Mouse (Mus musculus): ENCODE measurements around the gene Lpp.

Lpp gene

GRCm38 (mm10) chr16:24434026-24434425, 40.7 kb downstream of the Lpp start:
- ATAC-seq (ENCODE audit: insufficient number of reproducible peaks, low FRiP score, low TSS enrichment) = 0 out of 2 replicates have a peak, but pooled peaks have one; percentile 3

DNA sequence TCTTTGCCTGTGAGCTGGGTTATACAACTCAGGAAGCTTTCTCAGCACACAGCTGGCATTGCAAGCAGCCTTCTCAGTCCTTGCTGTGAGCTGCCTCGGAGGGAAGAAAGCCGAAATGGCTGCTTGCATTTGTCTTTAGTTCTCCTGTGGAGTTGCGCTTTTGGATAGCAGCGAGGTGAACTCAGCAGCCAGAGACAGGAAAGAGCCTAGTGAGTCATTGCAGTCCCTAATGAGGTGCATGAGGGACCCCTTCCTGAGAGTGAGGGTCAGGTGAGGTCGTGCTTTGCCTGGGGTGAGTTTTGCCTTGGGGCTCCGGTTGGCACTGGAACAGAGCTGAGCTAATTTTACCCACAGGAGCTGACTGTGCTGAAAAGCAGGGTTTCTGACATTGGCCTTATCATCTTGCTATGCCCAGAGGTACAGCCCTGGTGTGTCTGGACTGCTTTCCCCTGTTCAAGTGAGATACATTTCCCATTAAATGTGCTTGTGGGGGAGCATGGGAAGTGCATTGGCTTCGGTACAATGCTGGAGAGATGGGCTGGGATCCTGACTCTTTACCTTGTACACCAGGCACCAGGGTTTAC, 41.3 kb downstream of the Lpp start:
- peak; percentile 37 for ATAC-seq (ENCODE audit: insufficient number of reproducible peaks, low FRiP score, low TSS enrichment)

DNA sequence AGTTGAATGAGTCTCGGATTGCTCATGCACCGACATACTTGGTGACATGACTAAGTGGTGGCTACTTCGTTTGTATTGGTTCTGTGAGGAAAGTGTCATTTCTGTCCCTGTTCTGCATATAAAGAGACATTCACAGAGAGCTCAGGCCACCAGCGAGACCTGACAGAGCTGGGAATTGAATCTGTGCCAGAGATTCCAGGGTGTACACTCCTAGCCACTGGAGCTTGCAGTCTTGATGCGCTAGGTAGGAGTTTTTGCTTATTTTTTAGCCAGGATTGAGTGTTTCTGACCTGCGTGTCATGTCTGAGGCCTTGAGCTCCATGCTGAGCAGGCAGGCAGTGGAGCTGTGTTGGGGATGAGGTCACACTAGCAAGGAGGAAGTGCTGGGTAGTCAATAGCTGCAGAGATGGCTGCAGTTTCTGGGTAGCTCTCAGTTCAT, 41.8 kb downstream of the Lpp start:
- peak; percentile 37; the same call in 1 of the 2 replicates for ATAC-seq (ENCODE audit: insufficient number of reproducible peaks, low FRiP score, low TSS enrichment)

DNA sequence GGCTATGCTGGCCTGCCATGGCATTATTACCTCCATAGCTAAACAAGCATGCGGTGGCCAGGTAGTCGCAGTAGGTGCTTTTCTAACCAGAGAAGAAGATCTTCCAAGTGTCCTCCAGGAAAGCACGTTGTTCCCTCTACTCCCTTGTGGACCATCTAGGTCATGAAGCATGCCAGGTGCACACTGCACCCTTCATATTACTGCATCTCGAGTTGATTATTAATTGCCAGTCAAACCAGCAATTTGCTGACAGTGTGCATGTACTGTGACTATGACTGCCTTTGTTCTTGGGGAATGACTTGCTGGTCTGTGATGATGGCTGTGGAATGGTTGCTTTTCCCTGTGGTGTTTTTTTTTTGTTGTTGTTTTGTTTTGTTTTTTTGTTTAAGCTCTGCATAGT, 45.1 kb downstream of the Lpp start:
- ATAC-seq (ENCODE audit: insufficient number of reproducible peaks, low FRiP score, low TSS enrichment) = no peak

GRCm38 (mm10) chr16:24441338-24441737, 48.0 kb downstream of the Lpp start:
- ATAC-seq (ENCODE audit: insufficient number of reproducible peaks, low FRiP score, low TSS enrichment) = no peak

DNA sequence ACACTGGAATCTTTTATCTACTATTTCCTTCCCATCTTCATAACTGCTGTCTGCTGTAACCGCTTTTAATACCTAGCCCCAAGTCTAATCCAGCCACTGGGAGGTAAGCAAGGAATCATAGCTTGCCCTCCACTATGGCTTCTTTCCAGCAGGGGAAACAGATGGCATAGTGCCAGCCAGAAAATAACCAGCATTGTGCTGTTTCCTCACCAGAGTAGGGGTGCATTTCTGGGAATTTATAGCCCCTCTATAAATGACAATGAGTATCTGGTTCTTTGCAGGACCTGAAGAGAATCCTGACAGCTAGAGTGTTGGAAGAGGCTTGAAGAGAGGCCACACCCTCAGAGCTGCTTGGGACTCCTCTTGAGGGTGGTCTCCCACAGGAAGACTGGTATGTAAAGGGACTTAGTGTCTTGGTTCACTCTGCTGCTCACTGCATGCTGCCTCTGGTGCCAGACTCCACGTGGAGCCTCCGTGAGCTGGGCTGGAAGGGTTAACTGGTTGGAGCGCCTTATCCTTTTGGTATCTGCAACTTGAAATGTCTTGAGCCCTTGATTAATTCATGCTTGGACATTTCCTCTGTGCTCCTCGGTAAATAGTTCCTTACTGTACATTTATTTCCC, 49.3 kb downstream of the Lpp start:
- no peak for ATAC-seq (ENCODE audit: insufficient number of reproducible peaks, low FRiP score, low TSS enrichment)

- no peak for ATAC-seq (ENCODE audit: insufficient number of reproducible peaks, low FRiP score, low TSS enrichment)
Observed at GRCm38 (mm10) chr16:24443123-24443515, 49.8 kb downstream of the Lpp start.

- ATAC-seq (ENCODE audit: insufficient number of reproducible peaks, low FRiP score, low TSS enrichment) = no peak
Observed at GRCm38 (mm10) chr16:24443555-24443954, 50.2 kb downstream of the Lpp start.

GRCm38 (mm10) chr16:24444818-24445217, 51.5 kb downstream of the Lpp start:
- no peak for ATAC-seq (ENCODE audit: insufficient number of reproducible peaks, low FRiP score, low TSS enrichment)

DNA sequence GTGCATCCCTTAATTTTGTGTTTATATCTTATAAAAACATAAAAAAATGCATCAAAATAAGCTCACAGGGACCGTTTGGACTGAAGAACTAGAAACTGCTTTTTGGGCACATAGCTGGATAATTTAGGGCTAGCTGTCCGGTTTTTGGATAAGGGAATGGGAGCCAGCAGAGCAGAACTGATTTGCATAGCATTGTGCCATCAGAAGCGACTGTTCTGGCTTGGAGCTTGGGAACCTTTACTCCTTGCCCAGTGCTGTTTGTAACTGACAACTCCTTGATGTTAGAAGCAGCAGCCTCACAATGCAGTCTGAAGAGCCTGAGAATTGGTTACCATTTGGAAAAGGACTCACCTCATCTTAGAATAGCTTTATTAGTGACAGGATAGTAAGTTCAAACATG, 52.2 kb downstream of the Lpp start:
- ATAC-seq (ENCODE audit: insufficient number of reproducible peaks, low FRiP score, low TSS enrichment) = no peak

GRCm38 (mm10) chr16:24446449-24446848, 53.1 kb downstream of the Lpp start:
- ATAC-seq (ENCODE audit: insufficient number of reproducible peaks, low FRiP score, low TSS enrichment) = no peak

DNA sequence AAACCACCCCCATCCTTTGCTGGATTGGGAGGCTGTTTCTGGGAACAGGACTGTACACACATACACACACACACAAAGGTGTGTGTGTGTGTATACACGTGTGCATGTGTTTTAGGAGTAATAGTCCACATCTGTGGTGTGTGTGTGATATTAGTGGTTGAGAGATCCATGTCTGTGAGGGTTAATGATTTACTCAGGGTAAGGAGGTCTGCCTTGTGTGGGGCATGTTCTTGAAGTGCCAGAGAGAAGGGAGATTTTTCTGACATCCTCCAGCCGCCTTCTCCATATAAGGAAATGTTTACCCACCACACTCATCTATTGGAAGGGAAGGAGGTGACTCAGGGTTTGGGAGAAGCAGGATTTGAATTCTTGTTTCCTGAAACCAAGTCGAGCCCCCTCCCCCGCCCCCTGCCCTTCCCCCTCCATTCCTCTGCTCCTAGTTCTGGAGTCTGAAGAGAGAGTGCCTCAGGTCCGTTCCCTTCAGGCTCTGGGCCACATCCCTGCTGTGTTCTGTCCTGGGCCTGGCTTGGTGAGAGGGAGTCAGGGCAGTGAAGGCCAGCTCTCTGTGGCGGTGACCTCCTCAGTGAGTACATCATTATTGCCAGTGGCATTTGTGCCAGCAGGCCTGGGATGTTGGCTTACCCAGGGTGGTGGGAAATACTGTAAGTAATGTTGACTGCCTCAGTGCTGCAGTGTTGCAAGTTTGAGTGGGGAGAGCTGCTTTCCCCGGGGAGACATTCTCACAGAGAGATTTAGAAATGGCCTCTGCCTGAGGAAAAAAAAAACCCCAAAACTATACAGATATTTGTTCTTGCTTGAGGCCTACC, 54.6 kb downstream of the Lpp start:
- 0 out of 2 replicates have a peak, but pooled peaks have one; percentile 32 for ATAC-seq (ENCODE audit: insufficient number of reproducible peaks, low FRiP score, low TSS enrichment)

GRCm38 (mm10) chr16:24448493-24448845, 55.2 kb downstream of the Lpp start:
- ATAC-seq (ENCODE audit: insufficient number of reproducible peaks, low FRiP score, low TSS enrichment) = no peak

GRCm38 (mm10) chr16:24449806-24450205, 56.5 kb downstream of the Lpp start:
- ATAC-seq (ENCODE audit: insufficient number of reproducible peaks, low FRiP score, low TSS enrichment) = no peak

GRCm38 (mm10) chr16:24450256-24450655, 56.9 kb downstream of the Lpp start:
- ATAC-seq (ENCODE audit: insufficient number of reproducible peaks, low FRiP score, low TSS enrichment) = no peak

DNA sequence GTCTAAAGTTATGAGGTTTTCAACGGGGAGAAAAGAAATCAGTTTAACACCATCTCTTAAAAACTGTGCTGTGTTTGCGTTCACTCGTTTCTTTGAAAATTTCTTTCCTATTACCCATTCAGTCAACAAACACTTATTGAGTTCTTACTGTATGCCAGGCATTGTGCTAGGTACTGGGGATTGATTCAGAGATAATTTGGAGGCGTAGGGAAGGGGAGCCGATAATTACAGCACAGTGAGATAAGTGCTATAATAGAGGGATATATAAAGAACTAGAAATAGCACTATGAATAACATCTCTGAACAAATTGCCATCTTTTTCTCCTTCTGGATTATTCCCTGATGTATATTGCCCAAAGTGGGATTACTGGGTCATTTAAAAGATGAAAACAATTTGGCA, 57.8 kb downstream of the Lpp start:
- ATAC-seq (ENCODE audit: insufficient number of reproducible peaks, low FRiP score, low TSS enrichment) = no peak

DNA sequence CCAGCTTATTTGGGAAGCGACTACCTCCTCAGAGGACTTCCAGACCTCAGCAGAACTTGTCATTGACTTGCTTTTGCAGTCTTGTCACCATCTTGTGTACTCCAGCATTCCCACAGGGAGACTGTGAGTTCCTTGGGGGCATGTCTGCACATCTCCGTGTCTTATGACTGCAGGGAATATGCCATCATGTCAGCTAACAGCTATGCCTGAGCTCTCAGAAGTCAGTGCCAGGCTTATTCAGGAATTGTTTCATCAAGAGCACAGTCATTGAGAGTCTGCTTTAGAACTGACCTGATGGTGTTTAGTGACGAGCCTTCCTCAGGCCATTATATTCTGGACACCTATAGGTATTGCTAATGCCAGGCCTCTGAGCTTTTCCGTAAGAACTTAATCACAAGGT, 60.2 kb downstream of the Lpp start:
- no peak for ATAC-seq (ENCODE audit: insufficient number of reproducible peaks, low FRiP score, low TSS enrichment)

DNA sequence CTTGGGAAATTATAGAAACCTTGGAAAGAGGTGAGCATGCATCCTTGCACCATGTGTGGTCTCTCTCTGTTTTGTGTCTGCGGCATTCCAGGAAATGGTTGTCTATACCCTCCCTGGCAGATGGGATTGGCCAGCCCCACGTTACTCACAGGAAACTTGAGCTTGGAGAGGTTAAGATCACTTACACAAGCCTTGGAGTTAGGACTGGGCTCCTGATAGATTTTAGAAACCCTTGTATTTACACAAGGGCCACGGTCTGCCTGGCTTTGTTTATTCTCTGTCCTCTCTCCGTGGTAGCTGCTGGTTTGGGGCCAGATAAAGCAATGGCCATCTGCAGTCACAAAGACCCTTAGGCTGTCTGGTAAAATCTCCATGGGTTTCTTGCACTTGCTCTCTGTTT, 61.2 kb downstream of the Lpp start:
- ATAC-seq (ENCODE audit: insufficient number of reproducible peaks, low FRiP score, low TSS enrichment) = no peak

GRCm38 (mm10) chr16:24455361-24455855, 62.1 kb downstream of the Lpp start:
- no peak for ATAC-seq (ENCODE audit: insufficient number of reproducible peaks, low FRiP score, low TSS enrichment)

GRCm38 (mm10) chr16:24463842-24464241, 70.5 kb downstream of the Lpp start:
- no peak for ATAC-seq (ENCODE audit: insufficient number of reproducible peaks, low FRiP score, low TSS enrichment)

- no peak for ATAC-seq (ENCODE audit: insufficient number of reproducible peaks, low FRiP score, low TSS enrichment)
Observed at GRCm38 (mm10) chr16:24464436-24464835, 71.1 kb downstream of the Lpp start.
